Mouse (Mus musculus): ENCODE measurements at regions not wholly inside any gene's neighbourhood (a gene's known extent, or its start where the extent isn't known, plus 50 kb on each side); places are given as distances from the start of the nearest gene placed in this dataset.
A peak's percentile ranks its signal among the peaks of the same experiment; 100 is the strongest.

DNA sequence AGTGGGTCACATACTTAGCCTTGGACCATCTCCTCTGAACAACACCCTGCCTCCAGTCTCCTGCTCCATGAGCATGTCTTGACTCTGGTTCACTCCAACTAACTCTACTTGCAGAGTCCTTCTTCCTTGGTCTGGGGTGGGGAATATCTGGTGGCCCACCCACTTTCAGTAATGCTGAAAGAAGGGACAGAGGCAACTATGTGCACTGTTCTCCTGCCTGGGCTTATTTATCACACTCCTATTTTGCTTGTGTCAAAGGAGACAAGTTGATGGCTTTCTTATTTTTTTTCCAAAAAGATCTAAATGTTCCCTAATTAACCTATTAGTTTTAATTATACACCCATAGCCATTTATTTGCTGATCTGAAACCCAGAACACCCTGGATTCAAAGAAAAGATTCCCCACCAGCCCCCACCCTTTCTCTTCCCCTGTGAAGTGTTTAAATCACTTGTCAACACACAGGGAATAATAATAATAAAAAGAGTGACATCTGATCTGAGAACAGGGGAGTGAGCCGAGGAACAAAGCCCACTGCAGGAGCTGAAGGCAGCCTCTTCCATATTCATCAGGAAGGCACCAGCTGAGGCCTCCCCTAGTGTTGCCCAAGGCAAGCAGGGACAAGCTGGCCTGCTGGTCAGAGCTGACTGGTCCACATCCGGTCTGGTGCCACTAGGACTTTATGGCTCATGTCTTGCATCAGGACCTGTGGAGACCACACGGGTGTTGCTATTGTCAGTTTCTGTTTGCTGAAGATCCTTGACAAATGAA lies 80.8 kb upstream of the Ncam1 start:
- no peak for DNase-seq (ENCODE audit: low spot score in 2 of 2)

GRCm38 (mm10) chr9:49874881-49875280 lies 76.2 kb upstream of the Ncam1 start:
- DNase-seq (ENCODE audit: low spot score in 2 of 2): no peak

- peak; percentile 62 to 69 for DNase-seq (ENCODE audit: low spot score in 2 of 2)
These were observed 74.8 kb upstream of the Ncam1 start for GRCm38 (mm10) chr9:49873550-49873949.

- DNase-seq (ENCODE audit: low spot score in 2 of 2): peak in 1 of 2 experiments; percentile 6
These were observed 52.8 kb upstream of the Ncam1 start for GRCm38 (mm10) chr9:49851522-49851921.

DNA sequence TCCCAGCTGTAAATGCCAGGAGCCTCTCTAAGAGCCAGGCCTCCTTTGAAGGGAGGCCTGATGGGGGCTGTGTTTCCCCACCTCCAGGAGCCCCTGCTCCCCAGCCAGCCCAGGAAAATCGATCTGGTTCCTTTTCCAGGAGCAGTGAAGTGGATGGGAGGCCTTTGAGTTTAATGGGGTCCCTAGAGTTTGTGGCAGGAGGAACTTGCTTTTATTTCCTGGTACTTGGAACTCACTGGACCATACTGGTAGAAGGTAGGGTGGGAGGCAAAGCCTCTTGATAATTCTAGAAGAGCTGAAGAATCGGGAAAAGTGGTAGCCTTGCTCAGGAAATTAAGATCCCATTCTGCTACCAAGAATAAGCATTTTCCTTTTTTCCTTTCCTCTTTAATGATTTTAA lies 50.7 kb upstream of the Ncam1 start:
- no peak for DNase-seq (ENCODE audit: low spot score in 2 of 2)

DNA sequence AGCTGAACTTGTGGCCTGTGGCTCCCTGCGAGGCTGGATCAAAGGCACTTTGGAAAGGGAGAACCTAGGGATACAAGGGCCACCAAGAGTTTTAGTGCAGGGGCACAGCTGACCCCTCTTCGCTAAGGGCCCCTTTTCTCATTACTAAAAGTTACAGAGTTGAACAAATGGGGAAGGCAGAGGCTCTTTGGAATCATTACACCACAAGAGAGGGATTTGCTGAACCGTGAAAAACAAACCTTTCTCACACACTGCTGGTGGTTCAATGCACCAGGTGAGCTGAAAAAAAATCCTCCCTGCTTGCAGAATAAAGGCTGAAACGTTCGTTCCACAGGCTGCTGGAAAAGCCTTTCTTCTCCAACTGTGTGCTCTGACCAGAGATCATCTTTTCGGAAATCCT lies 50.2 kb upstream of the Ncam1 start:
- no peak for DNase-seq (ENCODE audit: low spot score in 2 of 2)
